ENCODE assay signal across 10 mouse cellular contexts in genomic region chr13:12369041-12369621, GRCm38 (mm10). TPM values are rescaled to one million over a fixed set of nuclear protein-coding genes. Genes with fewer than 3 reads are reported as not detected.
A peak's percentile ranks its signal among the peaks of the same experiment; 100 is the strongest.
DNase-seq lines count a peak whose midpoint lies in the region; ATAC-seq and TF ChIP-seq lines count a peak whose summit lies in the region.
"Had no signal": no experiment of that assay in that cellular context is flagged by ENCODE, and none has a peak within 500 bp of the region (broad histone marks: within the 10 kb centered on the region; RNA-seq: fewer than 3 reads in every experiment).

No protein-coding gene starts in this region.

- H3K4me2 ChIP-seq in midbrain, postnatal 0 days (ENCODE audit: low read depth, low read length, poor library complexity, severe bottlenecking), result no peak overlapping the region
- no peak overlapping the region for H3K4me2 ChIP-seq in midbrain, embryonic 16.5 days (ENCODE audit: low read length)
- H3K4me2 ChIP-seq in heart, embryonic 16.5 days (ENCODE audit: low read depth, low read length), result peak overlapping the region; percentile 66
- H3K4me2 ChIP-seq in forebrain, embryonic 12.5 days, result no peak overlapping the region
- H3K4me2 ChIP-seq: embryonic facial prominence, embryonic 13.5 days had no signal

- TF ChIP-seq CTCF in midbrain, postnatal 0 days (IDR thresholded peaks at IDR 0.05), result no peak

- H3K27me3 ChIP-seq in midbrain, postnatal 0 days (ENCODE audit: insufficient read depth, low read length), result no peaks in the 10 kb centered on the region
- H3K27me3 ChIP-seq in midbrain, embryonic 16.5 days (ENCODE audit: control insufficient read depth, insufficient read depth, low read depth, low read length), result no peaks in the 10 kb centered on the region
- H3K27me3 ChIP-seq in heart, embryonic 16.5 days (ENCODE audit: control insufficient read depth, insufficient read depth, low read length), result no peaks in the 10 kb centered on the region
- H3K27me3 ChIP-seq in forebrain, embryonic 12.5 days, result no peaks in the 10 kb centered on the region
- H3K27me3 ChIP-seq: embryonic facial prominence, embryonic 13.5 days had no signal

- DNase-seq in midbrain, postnatal 0 days (ENCODE audit: low spot score), result peak; percentile 26
- peak; percentile 33 to 48 for DNase-seq in gastrocnemius, adult 8-10 months (ENCODE audit: low spot score in 2 of 2)
- peak; percentile 66 for DNase-seq in skeletal muscle tissue, adult 2 months (ENCODE audit: low read depth, low spot score)
- no peak for DNase-seq in spleen, postnatal 14 days (ENCODE audit: low spot score in 2 of 2)
- DNase-seq: layer of hippocampus, postnatal 36 days; thymus, postnatal 36 days had no signal

- H3K9ac ChIP-seq in midbrain, postnatal 0 days (replicated peaks; ENCODE audit: low read length, poor library complexity, severe bottlenecking), result no peak overlapping the region
- H3K9ac ChIP-seq in midbrain, embryonic 16.5 days (ENCODE audit: low read depth, low read length), result no peak overlapping the region
- peak overlapping the region; percentile 73 for H3K9ac ChIP-seq in heart, embryonic 16.5 days (ENCODE audit: low read length)
- H3K9ac ChIP-seq in forebrain, embryonic 12.5 days, result no peak overlapping the region
- H3K9ac ChIP-seq: embryonic facial prominence, embryonic 13.5 days had no signal

- no peak overlapping the region for H3K27ac ChIP-seq in midbrain, postnatal 0 days (ENCODE audit: low read depth, low read length)
- no peak overlapping the region for H3K27ac ChIP-seq in midbrain, embryonic 16.5 days (ENCODE audit: low read length)
- peak overlapping the region; percentile 98 for H3K27ac ChIP-seq in heart, embryonic 16.5 days (ENCODE audit: low read length)
- H3K27ac ChIP-seq in forebrain, embryonic 12.5 days, result no peak overlapping the region
- H3K27ac ChIP-seq: embryonic facial prominence, embryonic 13.5 days had no signal

- H3K9me3 ChIP-seq in midbrain, postnatal 0 days (ENCODE audit: low read length), result no peaks in the 10 kb centered on the region
- no peaks in the 10 kb centered on the region for H3K9me3 ChIP-seq in midbrain, embryonic 16.5 days (replicated peaks; ENCODE audit: control insufficient read depth, low read length, poor library complexity, severe bottlenecking)
- H3K9me3 ChIP-seq in heart, embryonic 16.5 days (replicated peaks; ENCODE audit: control insufficient read depth, low read length), result no peaks in the 10 kb centered on the region
- H3K9me3 ChIP-seq in forebrain, embryonic 12.5 days, result no peaks in the 10 kb centered on the region
- H3K9me3 ChIP-seq: embryonic facial prominence, embryonic 13.5 days had no signal

- ATAC-seq in midbrain, postnatal 0 days (ENCODE audit: low FRiP score), result 0 out of 2 replicates have a peak, but pooled peaks have one; percentile 54
- ATAC-seq in midbrain, embryonic 16.5 days, result no peak
- peak; percentile 78 for ATAC-seq in heart, embryonic 16.5 days (replicated peaks; ENCODE audit: extremely low read depth, insufficient read depth, low FRiP score)
- no peak for ATAC-seq in forebrain, embryonic 12.5 days (ENCODE audit: low FRiP score)

- no peaks in the 10 kb centered on the region for H3K4me1 ChIP-seq in midbrain, postnatal 0 days (ENCODE audit: insufficient read depth, low read length)
- no peaks in the 10 kb centered on the region for H3K4me1 ChIP-seq in midbrain, embryonic 16.5 days (ENCODE audit: control insufficient read depth, insufficient read depth, low read length)
- peaks cover 14% of the 10 kb centered on the region for H3K4me1 ChIP-seq in heart, embryonic 16.5 days (ENCODE audit: control insufficient read depth, insufficient read depth, low read length)
- H3K4me1 ChIP-seq in forebrain, embryonic 12.5 days, result no peaks in the 10 kb centered on the region
- H3K4me1 ChIP-seq: embryonic facial prominence, embryonic 13.5 days had no signal

- no peak overlapping the region for H3K4me3 ChIP-seq in midbrain, postnatal 0 days (ENCODE audit: low read depth, low read length)
- H3K4me3 ChIP-seq in midbrain, embryonic 16.5 days (ENCODE audit: low read depth, low read length), result no peak overlapping the region
- peak overlapping the region; percentile 37 for H3K4me3 ChIP-seq in heart, embryonic 16.5 days (ENCODE audit: low read length)
- no peak overlapping the region for H3K4me3 ChIP-seq in forebrain, embryonic 12.5 days (replicated peaks)
- H3K4me3 ChIP-seq: embryonic facial prominence, embryonic 13.5 days had no signal

- 43% methylated on average over 8 of the region's 8 CpGs for WGBS in midbrain, postnatal 0 days
- WGBS in midbrain, embryonic 16.5 days, result 52% methylated on average over 8 of the region's 8 CpGs
- 18% methylated on average over 8 of the region's 8 CpGs for WGBS in heart, embryonic 16.5 days
- WGBS in forebrain, embryonic 12.5 days, result 66% methylated on average over 8 of the region's 8 CpGs

- H3K36me3 ChIP-seq in midbrain, postnatal 0 days (ENCODE audit: insufficient read depth, low read length), result no peaks in the 10 kb centered on the region
- no peaks in the 10 kb centered on the region for H3K36me3 ChIP-seq in midbrain, embryonic 16.5 days (ENCODE audit: control insufficient read depth, insufficient read depth, low read length)
- H3K36me3 ChIP-seq in heart, embryonic 16.5 days (ENCODE audit: control insufficient read depth, insufficient read depth), result no peaks in the 10 kb centered on the region
- H3K36me3 ChIP-seq in forebrain, embryonic 12.5 days (replicated peaks), result no peaks in the 10 kb centered on the region
- H3K36me3 ChIP-seq: embryonic facial prominence, embryonic 13.5 days had no signal

RNA-seq across cellular contexts. Expression of gene Heatr1, which starts 25.7 kb away (rescaled TPM):
- total RNA-seq in midbrain, postnatal 0 days (2014; rRNA removed), result 13.1 and 18.5 TPM in 2 replicates
- polyA plus RNA-seq in midbrain, postnatal 0 days (2015; fragmentation: Nextera tagmentation; extraction: Ambion mirVana), result 5.1 and 5.9 TPM in 2 replicates
- polyA plus RNA-seq in midbrain, embryonic 16.5 days (2015; fragmentation: Nextera tagmentation; extraction: Ambion mirVana), result 10.3 and 14.7 TPM in 2 replicates
- 10 to 100 TPM in 3 of 4 experiments, 1 to 10 TPM in 1; 9.7 to 16.3 (median 13.4) TPM for total RNA-seq in gastrocnemius, adult 8-10 months (2022)
- polyA plus RNA-seq in heart, embryonic 16.5 days (2015; fragmentation: Nextera tagmentation; extraction: Ambion mirVana), result 8.4 and 8.6 TPM in 2 replicates
- polyA plus RNA-seq in forebrain, embryonic 12.5 days (2016; fragmentation: Nextera tagmentation; extraction: Ambion mirVana), result 33.7 and 34.0 TPM in 2 replicates

RNA-seq across cellular contexts. Expression of gene Actn2, which starts 28.6 kb away (rescaled TPM):
- 5.7 and 8.6 TPM in 2 replicates for total RNA-seq in midbrain, postnatal 0 days (2014; rRNA removed)
- polyA plus RNA-seq in midbrain, postnatal 0 days (2015; fragmentation: Nextera tagmentation; extraction: Ambion mirVana), result 3.7 and 4.0 TPM in 2 replicates
- polyA plus RNA-seq in midbrain, embryonic 16.5 days (2015; fragmentation: Nextera tagmentation; extraction: Ambion mirVana), result 3.3 and 3.5 TPM in 2 replicates
- total RNA-seq in gastrocnemius, adult 8-10 months (2022), result 100 to 1,000 TPM; 853 to 990 (median 915) TPM
- polyA plus RNA-seq in heart, embryonic 16.5 days (2015; fragmentation: Nextera tagmentation; extraction: Ambion mirVana), result 1,874 and 1,903 TPM in 2 replicates
- 0.79 and 1.6 TPM in 2 replicates for polyA plus RNA-seq in forebrain, embryonic 12.5 days (2016; fragmentation: Nextera tagmentation; extraction: Ambion mirVana)

Comparison
In these comparisons a context has a peak if more than half of its experiments do, and no peak if none do; other contexts are left out.
1. ATAC-seq: peak in midbrain, postnatal 0 days (single experiment) and heart, embryonic 16.5 days (single experiment); none in midbrain, embryonic 16.5 days (single experiment) and forebrain, embryonic 12.5 days (single experiment).
2. DNase-seq: peak in midbrain, postnatal 0 days (single experiment), gastrocnemius, adult 8-10 months (2 of 2) and skeletal muscle tissue, adult 2 months (single experiment); none in spleen, postnatal 14 days (0 of 2).
3. RNA of gene Actn2, which starts 28.6 kb away (polyA plus RNA-seq): 1,874 to 1,903 TPM in heart, embryonic 16.5 days; 3.7 to 4.0 TPM in midbrain, postnatal 0 days, 3.3 to 3.5 TPM in midbrain, embryonic 16.5 days and 0.79 to 1.6 TPM in forebrain, embryonic 12.5 days; every median in the first group is over 100 times any median in the second.